ENCODE assay signal across 9 mouse cellular contexts in genomic region chr11:58092541-58092940, GRCm38 (mm10). TPM values are rescaled to one million over a fixed set of nuclear protein-coding genes. Genes with fewer than 3 reads are reported as not detected.
DNase-seq lines count a peak whose midpoint lies in the region; ATAC-seq and TF ChIP-seq lines count a peak whose summit lies in the region.
"Had no signal": no experiment of that assay in that cellular context is flagged by ENCODE, and none has a peak within 500 bp of the region (broad histone marks: within the 10 kb centered on the region; RNA-seq: fewer than 3 reads in every experiment).

No protein-coding gene starts in this region.

- no peak overlapping the region for H3K27ac ChIP-seq in kidney, postnatal 0 days
- no peak overlapping the region for H3K27ac ChIP-seq in embryonic facial prominence, embryonic 13.5 days
- H3K27ac ChIP-seq in intestine, embryonic 14.5 days (ENCODE audit: low read depth), result no peak overlapping the region

- H3K9me3 ChIP-seq in kidney, postnatal 0 days (replicated peaks; ENCODE audit: low read length), result no peaks in the 10 kb centered on the region
- no peaks in the 10 kb centered on the region for H3K9me3 ChIP-seq in embryonic facial prominence, embryonic 13.5 days
- H3K9me3 ChIP-seq in intestine, embryonic 14.5 days (ENCODE audit: control insufficient read depth, low read length), result no peaks in the 10 kb centered on the region
- no peaks in the 10 kb centered on the region for H3K9me3 ChIP-seq in megakaryocyte, embryonic 14.5 days

- no peak for TF ChIP-seq CTCF in kidney, postnatal 0 days (IDR thresholded peaks at IDR 0.05; ENCODE audit: low read depth)

- no peaks in the 10 kb centered on the region for H3K36me3 ChIP-seq in kidney, postnatal 0 days (ENCODE audit: insufficient read depth, low read length)
- H3K36me3 ChIP-seq in embryonic facial prominence, embryonic 13.5 days, result no peaks in the 10 kb centered on the region
- no peaks in the 10 kb centered on the region for H3K36me3 ChIP-seq in intestine, embryonic 14.5 days (ENCODE audit: control insufficient read depth, insufficient read depth, low read length)
- no peaks in the 10 kb centered on the region for H3K36me3 ChIP-seq in megakaryocyte, embryonic 14.5 days (replicated peaks; ENCODE audit: low read length)

- no peak for DNase-seq in kidney, postnatal 0 days (ENCODE audit: low spot score)
- DNase-seq in kidney, adult 9 months, result no peak
- DNase-seq in intestine, embryonic 14.5 days (ENCODE audit: low spot score), result peak; percentile 51
- no peak for DNase-seq in left cerebral cortex, adult 9 months (ENCODE audit: low spot score in 2 of 2)
- DNase-seq in urinary bladder, postnatal 4 days (ENCODE audit: low spot score in 2 of 2), result no peak
- DNase-seq: layer of hippocampus, postnatal 36 days had no signal

- WGBS in kidney, postnatal 0 days, result 43% methylated on average over 4 of the region's 4 CpGs
- 43% methylated on average over 4 of the region's 4 CpGs for WGBS in embryonic facial prominence, embryonic 13.5 days
- 44% methylated on average over 4 of the region's 4 CpGs for WGBS in intestine, embryonic 14.5 days

- H3K4me1 ChIP-seq in kidney, postnatal 0 days (replicated peaks; ENCODE audit: insufficient read depth, low read length), result peaks cover 3% of the 10 kb centered on the region; the same call in 1 of the 2 replicates
- peaks cover 8% of the 10 kb centered on the region; the same call in 1 of the 2 replicates for H3K4me1 ChIP-seq in embryonic facial prominence, embryonic 13.5 days
- H3K4me1 ChIP-seq in intestine, embryonic 14.5 days (replicated peaks; ENCODE audit: control insufficient read depth, insufficient read depth, low read length), result peaks cover 7% of the 10 kb centered on the region
- H3K4me1 ChIP-seq in megakaryocyte, embryonic 14.5 days, result peaks cover 22% of the 10 kb centered on the region

- H3K9ac ChIP-seq in kidney, postnatal 0 days (ENCODE audit: low read depth, low read length), result 0 out of 2 replicates have a peak overlapping the region, but pooled peaks have one; percentile 9
- peak overlapping the region; percentile 55; the same call in 1 of the 2 replicates for H3K9ac ChIP-seq in embryonic facial prominence, embryonic 13.5 days
- H3K9ac ChIP-seq in intestine, embryonic 14.5 days (ENCODE audit: low read length), result no peak overlapping the region

- ATAC-seq in kidney, postnatal 0 days (replicated peaks; ENCODE audit: low FRiP score, low read depth), result no peak
- ATAC-seq in embryonic facial prominence, embryonic 13.5 days (ENCODE audit: insufficient number of reproducible peaks, insufficient read depth, low FRiP score, low TSS enrichment, low read depth), result no peak
- no peak for ATAC-seq in intestine, embryonic 14.5 days (replicated peaks; ENCODE audit: low FRiP score, low TSS enrichment, low read depth)
- no peak for ATAC-seq in frontal cortex, adult (ENCODE audit: low TSS enrichment)

- no peaks in the 10 kb centered on the region for H3K27me3 ChIP-seq in kidney, postnatal 0 days (ENCODE audit: insufficient read depth, low read length)
- peaks cover 14% of the 10 kb centered on the region; the same call in 1 of the 2 replicates for H3K27me3 ChIP-seq in embryonic facial prominence, embryonic 13.5 days
- 0 out of 2 replicates have a peak, but pooled peaks cover 2% of the 10 kb centered on the region for H3K27me3 ChIP-seq in intestine, embryonic 14.5 days (replicated peaks; ENCODE audit: control insufficient read depth, insufficient read depth, low read length)
- peaks cover under 1% of the 10 kb centered on the region for H3K27me3 ChIP-seq in megakaryocyte, embryonic 14.5 days (replicated peaks)

- peak overlapping the region; percentile 40 for H3K4me2 ChIP-seq in kidney, postnatal 0 days (ENCODE audit: low read length)
- H3K4me2 ChIP-seq in embryonic facial prominence, embryonic 13.5 days, result peak overlapping the region; percentile 45
- peak overlapping the region; percentile 43 for H3K4me2 ChIP-seq in intestine, embryonic 14.5 days (ENCODE audit: low read length)

- H3K4me3 ChIP-seq in kidney, postnatal 0 days (replicated peaks; ENCODE audit: low read depth, low read length), result peak overlapping the region; percentile 14; the same call in 1 of the 2 replicates
- peak overlapping the region; percentile 13; the same call in 1 of the 2 replicates for H3K4me3 ChIP-seq in embryonic facial prominence, embryonic 13.5 days
- H3K4me3 ChIP-seq in intestine, embryonic 14.5 days (ENCODE audit: low read depth, low read length), result 0 out of 2 replicates have a peak overlapping the region, but pooled peaks have one; percentile 10
- peak overlapping the region; percentile 90 for H3K4me3 ChIP-seq in megakaryocyte, embryonic 14.5 days (replicated peaks)

RNA-seq across cellular contexts. Expression of gene Gm12248, which starts 0.4 kb away (rescaled TPM):
- polyA plus RNA-seq in kidney, postnatal 0 days (2015; fragmentation: Nextera tagmentation; extraction: Ambion mirVana), result not detected in 2 replicates
- polyA plus RNA-seq in embryonic facial prominence, embryonic 13.5 days (2015; fragmentation: Nextera tagmentation; extraction: Ambion mirVana), result 0.29 TPM in 1 of 2 replicates, not detected in the other
- polyA plus RNA-seq in intestine, embryonic 14.5 days (2014; fragmentation: Nextera tagmentation; extraction: Ambion mirVana), result not detected in 2 replicates
- polyA plus RNA-seq in megakaryocyte, embryonic 14.5 days (2012; ENCODE audit: insufficient read depth, low replicate concordance), result not detected in 2 replicates

RNA-seq across cellular contexts. Expression of gene Cnot8, which starts 11.4 kb away (rescaled TPM):
- 69.9 and 74.8 TPM in 2 replicates for polyA plus RNA-seq in kidney, postnatal 0 days (2015; fragmentation: Nextera tagmentation; extraction: Ambion mirVana)
- 100.0 and 104 TPM in 2 replicates for polyA plus RNA-seq in embryonic facial prominence, embryonic 13.5 days (2015; fragmentation: Nextera tagmentation; extraction: Ambion mirVana)
- polyA plus RNA-seq in intestine, embryonic 14.5 days (2014; fragmentation: Nextera tagmentation; extraction: Ambion mirVana), result 86.8 and 91.1 TPM in 2 replicates
- polyA plus RNA-seq in megakaryocyte, embryonic 14.5 days (2012; ENCODE audit: insufficient read depth, low replicate concordance), result 1.1 and 3.5 TPM in 2 replicates

Comparison
In these comparisons a context has a peak if more than half of its experiments do, and no peak if none do; other contexts are left out.
1. H3K4me3 ChIP-seq: peak in every context shown above with its lines; median percentile 90 in megakaryocyte, embryonic 14.5 days; 14 in kidney, postnatal 0 days; 13 in embryonic facial prominence, embryonic 13.5 days; 10 in intestine, embryonic 14.5 days.
2. RNA of gene Cnot8, which starts 11.4 kb away (polyA plus RNA-seq): 100.0 to 104 TPM in embryonic facial prominence, embryonic 13.5 days, 86.8 to 91.1 TPM in intestine, embryonic 14.5 days and 69.9 to 74.8 TPM in kidney, postnatal 0 days; 1.1 to 3.5 TPM in megakaryocyte, embryonic 14.5 days; every median in the first group is over 10 times any median in the second.
3. Peak in every context shown above with its lines, with median percentiles within 50 percentile points of each other: H3K4me2 ChIP-seq.